Comparison of ENCODE assay signal across 9 mouse cellular contexts in genomic region chr2:164517485-164518221, GRCm38 (mm10). TPM values are rescaled to one million over a fixed set of nuclear protein-coding genes. Genes with fewer than 3 reads are reported as not detected.
DNase-seq lines count a peak whose midpoint lies in the region; ATAC-seq and TF ChIP-seq lines count a peak whose summit lies in the region.
"Had no signal": no experiment of that assay in that cellular context is flagged by ENCODE, and none has a peak within 500 bp of the region (broad histone marks: within the 10 kb centered on the region; RNA-seq: fewer than 3 reads in every experiment).

No protein-coding gene starts in this region.

- no peak for ATAC-seq in hindbrain, embryonic 14.5 days (ENCODE audit: low FRiP score)
- ATAC-seq in hindbrain, embryonic 13.5 days (ENCODE audit: low FRiP score), result no peak
- ATAC-seq in heart, embryonic 13.5 days (ENCODE audit: extremely low read depth, insufficient number of reproducible peaks, low FRiP score, low TSS enrichment), result no peak
- no peak for ATAC-seq in midbrain, postnatal 0 days (ENCODE audit: low FRiP score)

- H3K36me3 ChIP-seq in hindbrain, embryonic 14.5 days (replicated peaks; ENCODE audit: control insufficient read depth, insufficient read depth), result no peaks in the 10 kb centered on the region
- no peaks in the 10 kb centered on the region for H3K36me3 ChIP-seq in hindbrain, embryonic 13.5 days
- no peaks in the 10 kb centered on the region for H3K36me3 ChIP-seq in heart, embryonic 13.5 days
- no peaks in the 10 kb centered on the region for H3K36me3 ChIP-seq in midbrain, postnatal 0 days (ENCODE audit: insufficient read depth, low read length)
- H3K36me3 ChIP-seq in thymus, adult 2 months (ENCODE audit: control insufficient read depth, insufficient read depth, low read length), result no peaks in the 10 kb centered on the region
- H3K36me3 ChIP-seq: midbrain, embryonic 12.5 days had no signal

- no peak overlapping the region for H3K9ac ChIP-seq in hindbrain, embryonic 14.5 days
- no peak overlapping the region for H3K9ac ChIP-seq in hindbrain, embryonic 13.5 days
- H3K9ac ChIP-seq in heart, embryonic 13.5 days, result no peak overlapping the region
- no peak overlapping the region for H3K9ac ChIP-seq in midbrain, postnatal 0 days (replicated peaks; ENCODE audit: low read length, poor library complexity, severe bottlenecking)
- H3K9ac ChIP-seq: midbrain, embryonic 12.5 days had no signal

- TF ChIP-seq POLR2A in thymus, adult 2 months (IDR thresholded peaks at IDR 0.05; ENCODE audit: control insufficient read depth, extremely low read depth, insufficient read depth, low read length, poor library complexity), result no peak

- DNase-seq in hindbrain, embryonic 14.5 days (ENCODE audit: low spot score), result peak; percentile 40
- peak; percentile 89 for DNase-seq in ZHBTc4 (ENCODE audit: low read depth, low spot score)
- DNase-seq in embryo, embryonic 10 days (ENCODE audit: low spot score), result peak; percentile 43
- DNase-seq in left cerebral cortex, postnatal 14 days (ENCODE audit: low spot score in 2 of 2), result peak; percentile 53 to 54
- no peak for DNase-seq in midbrain, postnatal 0 days (ENCODE audit: low spot score)
- peak; percentile 72 for DNase-seq in thymus, adult 2 months

- H3K9me3 ChIP-seq in hindbrain, embryonic 14.5 days (ENCODE audit: control insufficient read depth, low read length), result no peaks in the 10 kb centered on the region
- H3K9me3 ChIP-seq in hindbrain, embryonic 13.5 days, result no peaks in the 10 kb centered on the region
- H3K9me3 ChIP-seq in heart, embryonic 13.5 days, result peaks cover 3% of the 10 kb centered on the region; the same call in 1 of the 2 replicates
- H3K9me3 ChIP-seq in midbrain, postnatal 0 days (ENCODE audit: low read length), result 0 out of 2 replicates have a peak, but pooled peaks cover 2% of the 10 kb centered on the region
- H3K9me3 ChIP-seq: midbrain, embryonic 12.5 days had no signal

- intact Hi-C loops in left cerebral cortex, postnatal 14 days (cut with DNase I), result loop anchor here (5.0 kb wide), 3 partner anchors 45 to 100 kb away; partner anchors contain the start of genes Trp53tg5 and Wfdc2

- no peak overlapping the region for H3K27ac ChIP-seq in hindbrain, embryonic 14.5 days
- H3K27ac ChIP-seq in hindbrain, embryonic 13.5 days, result no peak overlapping the region
- H3K27ac ChIP-seq in heart, embryonic 13.5 days (replicated peaks), result peak overlapping the region; percentile 74
- H3K27ac ChIP-seq in midbrain, postnatal 0 days (ENCODE audit: low read depth, low read length), result no peak overlapping the region
- H3K27ac ChIP-seq in thymus, adult 2 months (ENCODE audit: control insufficient read depth, insufficient read depth, low read length), result no peak overlapping the region
- H3K27ac ChIP-seq: midbrain, embryonic 12.5 days had no signal

- no peaks in the 10 kb centered on the region; the same call in 1 of the 2 replicates for H3K4me1 ChIP-seq in hindbrain, embryonic 14.5 days (replicated peaks; ENCODE audit: control insufficient read depth, insufficient read depth, low read length)
- H3K4me1 ChIP-seq in hindbrain, embryonic 13.5 days (replicated peaks), result peaks cover 9% of the 10 kb centered on the region; the same call in 1 of the 2 replicates
- peaks cover 16% of the 10 kb centered on the region for H3K4me1 ChIP-seq in heart, embryonic 13.5 days
- no peaks in the 10 kb centered on the region for H3K4me1 ChIP-seq in midbrain, postnatal 0 days (ENCODE audit: insufficient read depth, low read length)
- peaks cover 18% of the 10 kb centered on the region for H3K4me1 ChIP-seq in thymus, adult 2 months (replicated peaks; ENCODE audit: control insufficient read depth, insufficient read depth, low read length)

- no peaks in the 10 kb centered on the region for H3K27me3 ChIP-seq in hindbrain, embryonic 14.5 days (ENCODE audit: control insufficient read depth, insufficient read depth, low read length)
- peaks cover 4% of the 10 kb centered on the region for H3K27me3 ChIP-seq in hindbrain, embryonic 13.5 days
- H3K27me3 ChIP-seq in heart, embryonic 13.5 days (replicated peaks), result peaks cover 18% of the 10 kb centered on the region
- H3K27me3 ChIP-seq in midbrain, postnatal 0 days (ENCODE audit: insufficient read depth, low read length), result no peaks in the 10 kb centered on the region; the same call in 1 of the 2 replicates
- no peaks in the 10 kb centered on the region for H3K27me3 ChIP-seq in thymus, adult 2 months (ENCODE audit: control insufficient read depth, insufficient read depth, low read length)

- peak; percentile 69 for TF ChIP-seq CTCF in midbrain, postnatal 0 days (IDR thresholded peaks at IDR 0.05)
- peak; percentile 95 for TF ChIP-seq CTCF in thymus, adult 2 months (IDR thresholded peaks at IDR 0.05; ENCODE audit: borderline replicate concordance, control insufficient read depth, extremely low read depth, insufficient read depth, low read length, poor library complexity)

- 35% methylated on average over 10 of the region's 10 CpGs for WGBS in hindbrain, embryonic 14.5 days
- WGBS in hindbrain, embryonic 13.5 days, result 33% methylated on average over 10 of the region's 10 CpGs
- 26% methylated on average over 9 of the region's 10 CpGs for WGBS in heart, embryonic 13.5 days
- 33% methylated on average over 10 of the region's 10 CpGs for WGBS in midbrain, postnatal 0 days
- WGBS in thymus, adult 2 months, result 47% methylated on average over 10 of the region's 10 CpGs

- H3K4me2 ChIP-seq in hindbrain, embryonic 14.5 days (replicated peaks), result no peak overlapping the region
- no peak overlapping the region for H3K4me2 ChIP-seq in hindbrain, embryonic 13.5 days
- H3K4me2 ChIP-seq in heart, embryonic 13.5 days, result no peak overlapping the region
- H3K4me2 ChIP-seq in midbrain, postnatal 0 days (ENCODE audit: low read depth, low read length, poor library complexity, severe bottlenecking), result no peak overlapping the region
- H3K4me2 ChIP-seq: midbrain, embryonic 12.5 days had no signal

- no peak overlapping the region for H3K4me3 ChIP-seq in hindbrain, embryonic 14.5 days (replicated peaks; ENCODE audit: low read length)
- no peak overlapping the region for H3K4me3 ChIP-seq in hindbrain, embryonic 13.5 days
- H3K4me3 ChIP-seq in heart, embryonic 13.5 days, result no peak overlapping the region
- H3K4me3 ChIP-seq in midbrain, postnatal 0 days (ENCODE audit: low read depth, low read length), result no peak overlapping the region
- H3K4me3 ChIP-seq in thymus, adult 2 months (ENCODE audit: control insufficient read depth, insufficient read depth, low read length), result no peak overlapping the region
- H3K4me3 ChIP-seq: midbrain, embryonic 12.5 days had no signal

RNA-seq across cellular contexts. Expression of gene Pigt, which starts 20.3 kb away (rescaled TPM):
- polyA plus RNA-seq in hindbrain, embryonic 14.5 days (2014; fragmentation: Nextera tagmentation; extraction: Ambion mirVana), result 109 and 110 TPM in 2 replicates
- 67.3 and 71.1 TPM in 2 replicates for polyA plus RNA-seq in hindbrain, embryonic 13.5 days (2015; fragmentation: Nextera tagmentation; extraction: Ambion mirVana)
- 53.0 and 54.5 TPM in 2 replicates for polyA plus RNA-seq in heart, embryonic 13.5 days (2015; fragmentation: Nextera tagmentation; extraction: Ambion mirVana)
- 100 to 1,000 TPM; 115 to 122 TPM for total RNA-seq in left cerebral cortex, postnatal 14 days (2021)
- total RNA-seq in midbrain, postnatal 0 days (2014; rRNA removed), result 117 and 126 TPM in 2 replicates
- 121 and 126 TPM in 2 replicates for polyA plus RNA-seq in midbrain, postnatal 0 days (2015; fragmentation: Nextera tagmentation; extraction: Ambion mirVana)
- 146 and 202 TPM in 2 replicates for polyA plus RNA-seq in thymus, adult 2 months (2012; rRNA removed)

RNA-seq across cellular contexts. Expression of gene Dbndd2, which starts 31.7 kb away (rescaled TPM):
- polyA plus RNA-seq in hindbrain, embryonic 14.5 days (2014; fragmentation: Nextera tagmentation; extraction: Ambion mirVana), result 13.8 and 14.4 TPM in 2 replicates
- polyA plus RNA-seq in hindbrain, embryonic 13.5 days (2015; fragmentation: Nextera tagmentation; extraction: Ambion mirVana), result 12.0 and 13.8 TPM in 2 replicates
- 8.9 and 17.9 TPM in 2 replicates for polyA plus RNA-seq in heart, embryonic 13.5 days (2015; fragmentation: Nextera tagmentation; extraction: Ambion mirVana)
- 100 to 1,000 TPM; 112 to 116 TPM for total RNA-seq in left cerebral cortex, postnatal 14 days (2021)
- 21.1 and 26.7 TPM in 2 replicates for total RNA-seq in midbrain, postnatal 0 days (2014; rRNA removed)
- polyA plus RNA-seq in midbrain, postnatal 0 days (2015; fragmentation: Nextera tagmentation; extraction: Ambion mirVana), result 24.8 and 25.4 TPM in 2 replicates
- 19.6 and 24.8 TPM in 2 replicates for polyA plus RNA-seq in thymus, adult 2 months (2012; rRNA removed)

RNA-seq across cellular contexts. Expression of gene Trp53tg5, which starts 44.1 kb away (rescaled TPM):
- polyA plus RNA-seq in hindbrain, embryonic 14.5 days (2014; fragmentation: Nextera tagmentation; extraction: Ambion mirVana), result 0.28 TPM in 1 of 2 replicates, not detected in the other
- 0.18 TPM in 1 of 2 replicates, not detected in the other for polyA plus RNA-seq in hindbrain, embryonic 13.5 days (2015; fragmentation: Nextera tagmentation; extraction: Ambion mirVana)
- polyA plus RNA-seq in heart, embryonic 13.5 days (2015; fragmentation: Nextera tagmentation; extraction: Ambion mirVana), result not detected in 2 replicates
- not detected for total RNA-seq in left cerebral cortex, postnatal 14 days (2021)
- total RNA-seq in midbrain, postnatal 0 days (2014; rRNA removed), result not detected in 2 replicates
- polyA plus RNA-seq in midbrain, postnatal 0 days (2015; fragmentation: Nextera tagmentation; extraction: Ambion mirVana), result not detected in 2 replicates
- polyA plus RNA-seq in thymus, adult 2 months (2012; rRNA removed), result not detected in 2 replicates

RNA-seq across cellular contexts. Expression of gene Wfdc2, which starts 44.6 kb away (rescaled TPM):
- 2.4 and 4.0 TPM in 2 replicates for polyA plus RNA-seq in hindbrain, embryonic 14.5 days (2014; fragmentation: Nextera tagmentation; extraction: Ambion mirVana)
- 4.5 and 5.5 TPM in 2 replicates for polyA plus RNA-seq in hindbrain, embryonic 13.5 days (2015; fragmentation: Nextera tagmentation; extraction: Ambion mirVana)
- 11.1 and 12.7 TPM in 2 replicates for polyA plus RNA-seq in heart, embryonic 13.5 days (2015; fragmentation: Nextera tagmentation; extraction: Ambion mirVana)
- 1 to 10 TPM; 1.0 to 1.6 TPM for total RNA-seq in left cerebral cortex, postnatal 14 days (2021)
- 0.38 and 0.52 TPM in 2 replicates for total RNA-seq in midbrain, postnatal 0 days (2014; rRNA removed)
- 1.5 and 1.9 TPM in 2 replicates for polyA plus RNA-seq in midbrain, postnatal 0 days (2015; fragmentation: Nextera tagmentation; extraction: Ambion mirVana)
- 20.5 and 28.7 TPM in 2 replicates for polyA plus RNA-seq in thymus, adult 2 months (2012; rRNA removed)

RNA-seq across cellular contexts. Expression of gene Spint3, which starts 55.6 kb away (rescaled TPM):
- not detected in 2 replicates for polyA plus RNA-seq in hindbrain, embryonic 14.5 days (2014; fragmentation: Nextera tagmentation; extraction: Ambion mirVana)
- not detected in 2 replicates for polyA plus RNA-seq in hindbrain, embryonic 13.5 days (2015; fragmentation: Nextera tagmentation; extraction: Ambion mirVana)
- polyA plus RNA-seq in heart, embryonic 13.5 days (2015; fragmentation: Nextera tagmentation; extraction: Ambion mirVana), result not detected in 2 replicates
- total RNA-seq in left cerebral cortex, postnatal 14 days (2021), result not detected
- not detected in 2 replicates for total RNA-seq in midbrain, postnatal 0 days (2014; rRNA removed)
- polyA plus RNA-seq in midbrain, postnatal 0 days (2015; fragmentation: Nextera tagmentation; extraction: Ambion mirVana), result not detected in 2 replicates
- polyA plus RNA-seq in thymus, adult 2 months (2012; rRNA removed), result not detected in 2 replicates
- polyA plus RNA-seq: midbrain, embryonic 12.5 days had no signal
